In genomic region chr14:26626605-26627140, GRCm38 (mm10) we compare ENCODE assay signal across 24 mouse cellular contexts. TPM values are rescaled to one million over a fixed set of nuclear protein-coding genes. Genes with fewer than 3 reads are reported as not detected.
DNase-seq lines count a peak whose midpoint lies in the region; ATAC-seq and TF ChIP-seq lines count a peak whose summit lies in the region.
"Had no signal": no experiment of that assay in that cellular context is flagged by ENCODE, and none has a peak within 500 bp of the region (broad histone marks: within the 10 kb centered on the region; RNA-seq: fewer than 3 reads in every experiment).

No protein-coding gene starts in this region.

- no peak overlapping the region; the same call in 1 of the 2 replicates for H3K9ac ChIP-seq in CH12.LX (ENCODE audit: insufficient read depth, low read depth)
- H3K9ac ChIP-seq in forebrain, embryonic 11.5 days (ENCODE audit: low read length): no peak overlapping the region
- H3K9ac ChIP-seq: embryonic facial prominence, embryonic 15.5 days; forebrain, postnatal 0 days; heart, embryonic 12.5 days; hindbrain, embryonic 13.5 days; liver, embryonic 15.5 days; midbrain, embryonic 15.5 days; neural tube, embryonic 15.5 days had no signal

- H3K4me3 ChIP-seq in CH12.LX (replicated peaks in 1 of 3; ENCODE audit: low read depth in 2 of 3, low read length in 2 of 3, poor library complexity in 1 of 3): no peak overlapping the region
- no peak overlapping the region for H3K4me3 ChIP-seq in brown adipose tissue, adult 24 weeks (ENCODE audit: insufficient read depth, low read depth, low read length)
- H3K4me3 ChIP-seq in forebrain, embryonic 11.5 days (ENCODE audit: low read depth, low read length): no peak overlapping the region
- H3K4me3 ChIP-seq: embryonic facial prominence, embryonic 15.5 days; heart, embryonic 12.5 days; hindbrain, embryonic 13.5 days; liver, embryonic 15.5 days; megakaryocyte, embryonic 14.5 days; midbrain, embryonic 15.5 days; neural tube, embryonic 15.5 days had no signal

- peak overlapping the region; percentile 56; the same call in 1 of the 2 replicates for H3K4me2 ChIP-seq in CH12.LX (ENCODE audit: insufficient read depth, low read depth, poor library complexity, severe bottlenecking)
- no peak overlapping the region for H3K4me2 ChIP-seq in forebrain, embryonic 11.5 days (ENCODE audit: low read depth, low read length, severe bottlenecking)
- H3K4me2 ChIP-seq: embryonic facial prominence, embryonic 15.5 days; heart, embryonic 12.5 days; hindbrain, embryonic 13.5 days; liver, embryonic 15.5 days; midbrain, embryonic 15.5 days; neural tube, embryonic 15.5 days had no signal

- dilution Hi-C loops in CH12.LX (cut with MboI; ENCODE audit: extremely low pct_ligation_motif_present, extremely low pct_unique_long_range_greater_than_20kb, low sequenced_read_pairs): no loop called here

- TF ChIP-seq RAD21 in CH12.LX (IDR thresholded peaks at IDR 0.05; ENCODE audit: low read depth, low read length): no peak

- no peak for TF ChIP-seq POLR2A in CH12.LX (IDR thresholded peaks at IDR 0.05; ENCODE audit: low read depth, low read length)

- H3K79me2 ChIP-seq in CH12.LX (replicated peaks; ENCODE audit: control insufficient read depth, extremely low read depth, insufficient read depth, poor library complexity, severe bottlenecking): no peaks in the 10 kb centered on the region

- peak; percentile 73 for ATAC-seq in monocyte, adult 5-6 weeks (replicated peaks; ENCODE audit: insufficient number of reproducible peaks, low FRiP score, low TSS enrichment, poor library complexity, severe bottlenecking)
- no peak for ATAC-seq in megakaryocyte-erythroid progenitor cell, adult 5-6 weeks (replicated peaks; ENCODE audit: low FRiP score, low TSS enrichment, poor library complexity, severe bottlenecking)
- no peak for ATAC-seq in forebrain, embryonic 11.5 days (replicated peaks; ENCODE audit: low FRiP score)
- ATAC-seq: CD4-positive, CD25-positive, alpha-beta regulatory T cell, adult 4 months; forebrain, postnatal 0 days; inflammation-experienced regulatory T-cells, adult 6 months; lung, postnatal 0 days; midbrain, embryonic 15.5 days had no signal

- H3K36me3 ChIP-seq in CH12.LX (replicated peaks in 1 of 2; ENCODE audit: control insufficient read depth in 1 of 2, insufficient read depth in 1 of 2, low read length in 1 of 2): peaks cover 33 to 68% of the 10 kb centered on the region in 2 experiments
- H3K36me3 ChIP-seq in forebrain, embryonic 11.5 days (ENCODE audit: control insufficient read depth, insufficient read depth, low read length): peaks cover 12% of the 10 kb centered on the region

- H3K4me1 ChIP-seq in CH12.LX (ENCODE audit: control insufficient read depth in 1 of 2, insufficient read depth in 2 of 2): peaks cover 9 to 24% of the 10 kb centered on the region in 2 experiments
- H3K4me1 ChIP-seq in brown adipose tissue, adult 24 weeks (ENCODE audit: control insufficient read depth, insufficient read depth, insufficient read length, low read length): no peaks in the 10 kb centered on the region
- no peaks in the 10 kb centered on the region for H3K4me1 ChIP-seq in forebrain, embryonic 11.5 days (replicated peaks; ENCODE audit: control insufficient read depth, insufficient read depth, low read length)
- H3K4me1 ChIP-seq: embryonic facial prominence, embryonic 15.5 days; heart, embryonic 12.5 days; hindbrain, embryonic 13.5 days; liver, embryonic 15.5 days; midbrain, embryonic 15.5 days; neural tube, embryonic 15.5 days had no signal

- TF ChIP-seq EP300 in CH12.LX (IDR thresholded peaks at IDR 0.05; ENCODE audit: low read length): peak; percentile 52; the same call in 1 of the 2 replicates

- no peaks in the 10 kb centered on the region for H3K9me3 ChIP-seq in CH12.LX (replicated peaks; ENCODE audit: low read length)
- H3K9me3 ChIP-seq in forebrain, embryonic 11.5 days (ENCODE audit: control insufficient read depth, low read length): no peaks in the 10 kb centered on the region
- H3K9me3 ChIP-seq: embryonic facial prominence, embryonic 15.5 days; G1E; heart, embryonic 12.5 days; hindbrain, embryonic 13.5 days; liver, embryonic 15.5 days; megakaryocyte, embryonic 14.5 days; midbrain, embryonic 15.5 days; neural tube, embryonic 15.5 days had no signal

- H3K27ac ChIP-seq in CH12.LX (ENCODE audit: insufficient read depth, low read depth): peak overlapping the region; percentile 21; the same call in 1 of the 2 replicates
- H3K27ac ChIP-seq in brown adipose tissue, adult 24 weeks (replicated peaks; ENCODE audit: low read depth, low read length): peak overlapping the region; percentile 31; the same call in 1 of the 2 replicates
- no peak overlapping the region for H3K27ac ChIP-seq in forebrain, embryonic 11.5 days (ENCODE audit: low read depth, low read length)
- H3K27ac ChIP-seq: embryonic facial prominence, embryonic 15.5 days; hindbrain, embryonic 13.5 days; liver, embryonic 15.5 days; midbrain, embryonic 15.5 days; neural tube, embryonic 15.5 days; stomach, postnatal 0 days had no signal

- in situ Hi-C loops in CH12.LX (cut with MboI; ENCODE audit: low pct_ligation_motif_present, low pct_unique_long_range_greater_than_20kb, low sequenced_read_pairs): no loop called here

- DNase-seq in kidney, postnatal 36 days: peak; percentile 13 to 18
- DNase-seq in kidney, postnatal 4 days: no peak
- no peak for DNase-seq in CH12.LX (ENCODE audit: extremely low read depth)
- DNase-seq in forebrain, embryonic 11.5 days (ENCODE audit: low spot score): no peak
- DNase-seq: cerebellum, postnatal 14 days; forebrain, postnatal 0 days; heart, postnatal 14 days; right cerebral cortex, postnatal 25 days; thymus, postnatal 25 days had no signal

- WGBS in forebrain, embryonic 11.5 days: 94% methylated on average over 5 of the region's 5 CpGs

- no peaks in the 10 kb centered on the region for H3K27me3 ChIP-seq in CH12.LX (replicated peaks)
- no peaks in the 10 kb centered on the region for H3K27me3 ChIP-seq in forebrain, embryonic 11.5 days (ENCODE audit: control insufficient read depth, insufficient read depth, low read length)
- H3K27me3 ChIP-seq: embryonic facial prominence, embryonic 15.5 days; heart, embryonic 12.5 days; hindbrain, embryonic 13.5 days; liver, embryonic 15.5 days; megakaryocyte, embryonic 14.5 days; midbrain, embryonic 15.5 days; neural tube, embryonic 15.5 days had no signal

- no peak for TF ChIP-seq CTCF in CH12.LX (conservative IDR thresholded peaks at IDR 0.05 in 1 of 2, IDR thresholded peaks at IDR 0.05 in 1 of 2; ENCODE audit: low read depth in 2 of 2, low read length in 2 of 2)

TF ChIP-seq in CH12.LX, 34 proteins besides CTCF, POLR2A, EP300 and RAD21:
- TF ChIP-seq ZKSCAN1 (IDR thresholded peaks at IDR 0.05; ENCODE audit: borderline replicate concordance, low read depth, low read length) (no peak), MEF2A (IDR thresholded peaks at IDR 0.05; ENCODE audit: borderline replicate concordance, low read depth, low read length) (peak; percentile 61; the same call in 1 of the 2 replicates), IRF4 (IDR thresholded peaks at IDR 0.05; ENCODE audit: low read depth, low read length) (peak; percentile 57; the same call in 1 of the 2 replicates), ZNF384 (IDR thresholded peaks at IDR 0.05; ENCODE audit: low read depth, low read length) (peak; percentile 39; the same call in 1 of the 2 replicates), SIN3A (IDR thresholded peaks at IDR 0.05; ENCODE audit: low read length) (no peak)
TF ChIP-seq in CH12.LX: peak in this region for 3.

RNA-seq across cellular contexts. Expression of gene Arf4, which starts 11.2 kb away (rescaled TPM):
- total RNA-seq in CH12.LX (2012; rRNA removed) (43.3 and 50.7 TPM in 2 replicates), CH12.LX (2014; rRNA removed) (66.6 and 74.2 TPM in 2 replicates)
- polyA plus RNA-seq in CH12.LX (2012; ENCODE audit: insufficient read length, low read depth): 84.0 and 86.4 TPM in 2 replicates
- polyA plus RNA-seq in brown adipose tissue, adult 24 weeks (2012; ENCODE audit: insufficient read depth, insufficient read length, missing spikeins): 194 and 203 TPM in 2 replicates
- 125 to 462 TPM (median 150 TPM) in 3 replicates for total RNA-seq in monocyte, adult 5-6 weeks (2017)
- 122 TPM in 2 replicates for total RNA-seq in megakaryocyte-erythroid progenitor cell, adult 5-6 weeks (2014; fragmentation: Nextera tagmentation)
- total RNA-seq in megakaryocyte-erythroid progenitor cell, adult 5-6 weeks (2017): 69.3 and 73.4 TPM in 2 replicates
- polyA plus RNA-seq in forebrain, embryonic 11.5 days (2014; fragmentation: Nextera tagmentation; extraction: Ambion mirVana): 535 and 566 TPM in 2 replicates

RNA-seq across cellular contexts. Expression of gene Pde12, which starts 43.0 kb away (rescaled TPM):
- total RNA-seq in CH12.LX (2012; rRNA removed) (8.4 and 10.6 TPM in 2 replicates), CH12.LX (2014; rRNA removed) (13.9 and 14.2 TPM in 2 replicates)
- 11.9 and 14.9 TPM in 2 replicates for polyA plus RNA-seq in CH12.LX (2012; ENCODE audit: insufficient read length, low read depth)
- polyA plus RNA-seq in brown adipose tissue, adult 24 weeks (2012; ENCODE audit: insufficient read depth, insufficient read length, missing spikeins): 4.6 and 5.6 TPM in 2 replicates
- total RNA-seq in monocyte, adult 5-6 weeks (2017): 8.6 to 12.8 TPM (median 10.5 TPM) in 3 replicates
- total RNA-seq in megakaryocyte-erythroid progenitor cell, adult 5-6 weeks (2014; fragmentation: Nextera tagmentation): 12.0 and 12.4 TPM in 2 replicates
- total RNA-seq in megakaryocyte-erythroid progenitor cell, adult 5-6 weeks (2017): 18.6 and 20.5 TPM in 2 replicates
- 12.9 and 13.4 TPM in 2 replicates for polyA plus RNA-seq in forebrain, embryonic 11.5 days (2014; fragmentation: Nextera tagmentation; extraction: Ambion mirVana)

RNA-seq across cellular contexts. Expression of gene Dennd6a, which starts 53.0 kb away (rescaled TPM):
- total RNA-seq in CH12.LX (2012; rRNA removed) (6.5 and 7.3 TPM in 2 replicates), CH12.LX (2014; rRNA removed) (21.2 and 22.9 TPM in 2 replicates)
- 11.9 and 13.0 TPM in 2 replicates for polyA plus RNA-seq in CH12.LX (2012; ENCODE audit: insufficient read length, low read depth)
- polyA plus RNA-seq in brown adipose tissue, adult 24 weeks (2012; ENCODE audit: insufficient read depth, insufficient read length, missing spikeins): 16.7 and 18.5 TPM in 2 replicates
- total RNA-seq in monocyte, adult 5-6 weeks (2017): 28.5 to 43.1 TPM (median 32.7 TPM) in 3 replicates
- 33.8 and 34.2 TPM in 2 replicates for total RNA-seq in megakaryocyte-erythroid progenitor cell, adult 5-6 weeks (2014; fragmentation: Nextera tagmentation)
- total RNA-seq in megakaryocyte-erythroid progenitor cell, adult 5-6 weeks (2017): 34.6 and 45.4 TPM in 2 replicates
- 38.8 and 39.1 TPM in 2 replicates for polyA plus RNA-seq in forebrain, embryonic 11.5 days (2014; fragmentation: Nextera tagmentation; extraction: Ambion mirVana)

Comparison
In these comparisons a context has a peak if more than half of its experiments do, and no peak if none do; other contexts are left out.
1. DNase-seq: peak in kidney, postnatal 36 days (2 of 2); none in kidney, postnatal 4 days (0 of 2), CH12.LX (single experiment) and forebrain, embryonic 11.5 days (single experiment).